Mouse (Mus musculus): Measurements from ENCODE around the gene Mrpl12.
A peak's percentile ranks its signal among the peaks of the same experiment; 100 is the strongest.

DNA sequence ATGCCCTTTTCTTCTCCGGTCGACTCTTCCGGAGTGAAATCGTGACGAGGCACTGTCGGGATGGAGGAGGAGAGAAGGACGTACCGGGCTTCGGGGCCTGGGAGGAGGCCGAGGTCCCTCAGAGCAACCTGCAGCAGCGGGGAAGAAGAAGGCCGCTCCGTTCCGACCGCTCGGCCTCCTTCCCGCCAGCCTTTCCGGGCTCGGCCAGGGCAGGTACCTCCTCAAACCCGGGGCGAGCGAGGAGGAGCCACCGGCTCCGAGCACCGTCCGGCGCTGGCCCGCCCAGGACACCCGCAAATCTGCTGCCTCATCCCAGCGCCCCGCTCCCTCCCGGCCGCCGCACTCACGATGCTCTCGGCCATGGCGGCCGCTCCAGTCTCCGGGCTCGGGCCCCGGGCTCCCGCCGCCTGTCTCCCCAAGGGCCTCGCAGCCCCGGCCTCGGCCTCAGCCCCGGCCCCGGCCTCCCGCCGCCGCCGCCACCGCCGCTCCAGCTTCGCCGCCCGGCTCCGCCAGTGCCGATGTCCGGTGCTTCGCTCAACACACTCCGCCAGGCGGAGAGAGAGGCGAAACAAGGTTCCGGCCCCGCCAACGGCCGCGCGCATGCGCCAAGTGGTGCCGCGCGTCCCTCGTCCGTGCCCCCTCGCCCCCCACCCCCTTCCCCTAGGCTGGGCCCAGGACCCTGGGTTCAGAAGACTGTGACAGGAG is 47.1 kb upstream of the Mrpl12 start, which contains the start of gene Nploc4:
- TF ChIP-seq CTCF (IDR thresholded peaks at IDR 0.05; ENCODE audit: low read depth) (peak; percentile 32; the same call in 1 of the 2 replicates), EP300 (optimal IDR thresholded peaks at IDR 0.05) (no peak)
